Mouse (Mus musculus) CH12.LX (cell line): ENCODE data around the gene Fam186a.

Experiments used
- CTCF ChIP-seq, 2 experiments: IDR thresholded peaks in 1 of 2; conservative IDR thresholded peaks in 1 of 2; 2 replicates each; pipeline ENCODE4 v1.5.1; 2011 to 2012; ENCODE audit warnings: low read depth in 2 of 2, low read length in 2 of 2, improper control_type of control experiment in 1 of 2, inconsistent platforms in 1 of 2, mild to moderate bottlenecking in 1 of 2, moderate library complexity in 1 of 2
- E2F4 ChIP-seq: IDR thresholded peaks from 2 replicates; pipeline ENCODE4 v1.6.1; 2011; ENCODE audit warnings: low read depth, low read length, improper control_type of control experiment; ENCODE audit not compliant: insufficient replicate concordance
- MAX ChIP-seq: IDR thresholded peaks from 2 replicates; pipeline ENCODE4 v1.6.1; 2011; ENCODE audit warnings: low read length, improper control_type of control experiment
- POLR2A ChIP-seq: IDR thresholded peaks from 2 replicates; pipeline ENCODE4 v1.6.1; 2011; ENCODE audit warnings: low read depth, mild to moderate bottlenecking, improper control_type of control experiment, low read length
- TBP ChIP-seq: conservative IDR thresholded peaks from 2 replicates; pipeline ENCODE4 v1.6.1; 2011; ENCODE audit warnings: low read depth, low read length, improper control_type of control experiment
- USF1 ChIP-seq: IDR thresholded peaks from 2 replicates; pipeline ENCODE4 v1.6.1; 2014; ENCODE audit warnings: low read depth, mild to moderate bottlenecking, inconsistent platforms, low read length, improper control_type of control experiment

DNA sequence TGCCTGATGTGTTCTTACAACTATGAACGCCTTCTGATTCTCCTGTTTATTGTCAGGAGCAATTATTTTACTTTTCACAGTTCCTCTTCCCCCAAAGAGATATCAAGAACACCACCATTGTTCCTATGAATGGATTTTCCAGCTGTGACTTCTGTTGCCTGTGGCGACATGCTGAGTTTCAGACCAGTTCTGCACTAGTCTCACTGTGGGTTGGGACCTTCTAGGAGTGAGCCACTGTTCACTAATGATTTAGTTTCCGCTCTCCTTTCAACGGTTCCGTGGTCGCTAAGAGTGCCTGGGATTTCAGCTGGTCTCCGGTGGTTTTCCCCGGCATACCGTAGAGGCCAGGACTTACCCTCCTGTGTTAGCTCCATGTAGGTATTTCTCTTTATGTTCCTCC lies 62.0 kb downstream of the Fam186a start:
- TF ChIP-seq TBP = no peak
- TF ChIP-seq MAX = no peak
- TF ChIP-seq USF1 = no peak
- TF ChIP-seq E2F4 = no peak
- TF ChIP-seq CTCF (conservative IDR thresholded peaks at IDR 0.05 in 1 of 2, IDR thresholded peaks at IDR 0.05 in 1 of 2; ENCODE audit: low read depth in 2 of 2, low read length in 2 of 2) = no peak
- TF ChIP-seq POLR2A = no peak
